Mouse (Mus musculus): ENCODE measurements at regions not wholly inside any gene's neighbourhood (a gene's known extent, or its start where the extent isn't known, plus 50 kb on each side); places are given as distances from the start of the nearest gene placed in this dataset.

- no peak for DNase-seq (ENCODE audit: extremely low spot score)
Measured at GRCm38 (mm10) chr8:115921889-115922288, 214.3 kb upstream of the Maf start.

GRCm38 (mm10) chr8:115906650-115907049, 199.1 kb upstream of the Maf start:
- no peak for DNase-seq (ENCODE audit: extremely low spot score)

- DNase-seq (ENCODE audit: extremely low spot score) = no peak
Measured at GRCm38 (mm10) chr8:115903853-115904420, 196.3 kb upstream of the Maf start.

GRCm38 (mm10) chr8:115897521-115898178, 190.1 kb upstream of the Maf start:
- no peak for DNase-seq (ENCODE audit: extremely low spot score)

- DNase-seq (ENCODE audit: extremely low spot score) = no peak
Measured at GRCm38 (mm10) chr8:115897086-115897485, 189.5 kb upstream of the Maf start.

GRCm38 (mm10) chr8:115896066-115896465, 188.5 kb upstream of the Maf start:
- DNase-seq (ENCODE audit: extremely low spot score) = no peak

- no peak for DNase-seq (ENCODE audit: extremely low spot score)
Measured at GRCm38 (mm10) chr8:115888278-115888677, 180.7 kb upstream of the Maf start.

- DNase-seq (ENCODE audit: extremely low spot score) = no peak
Measured at GRCm38 (mm10) chr8:115885121-115885743, 177.6 kb upstream of the Maf start.

GRCm38 (mm10) chr8:115883808-115884207, 176.2 kb upstream of the Maf start:
- DNase-seq (ENCODE audit: extremely low spot score) = no peak

- no peak for DNase-seq (ENCODE audit: extremely low spot score)
Measured at GRCm38 (mm10) chr8:115881881-115882280, 174.3 kb upstream of the Maf start.

- no peak for DNase-seq (ENCODE audit: extremely low spot score)
Measured at GRCm38 (mm10) chr8:115874789-115875188, 167.2 kb upstream of the Maf start.

- DNase-seq (ENCODE audit: extremely low spot score) = no peak
Measured at GRCm38 (mm10) chr8:115871381-115871780, 163.8 kb upstream of the Maf start.

- no peak for DNase-seq (ENCODE audit: extremely low spot score)
Measured at GRCm38 (mm10) chr8:115861381-115861780, 153.8 kb upstream of the Maf start.

- DNase-seq (ENCODE audit: extremely low spot score) = no peak
Measured at GRCm38 (mm10) chr8:115859406-115859805, 151.8 kb upstream of the Maf start.

GRCm38 (mm10) chr8:115856816-115857215, 149.2 kb upstream of the Maf start:
- DNase-seq (ENCODE audit: extremely low spot score) = no peak

GRCm38 (mm10) chr8:115855934-115856629, 148.5 kb upstream of the Maf start:
- no peak for DNase-seq (ENCODE audit: extremely low spot score)

- DNase-seq (ENCODE audit: extremely low spot score) = no peak
Measured at GRCm38 (mm10) chr8:115854209-115854900, 146.8 kb upstream of the Maf start.

- no peak for DNase-seq (ENCODE audit: extremely low spot score)
Measured at GRCm38 (mm10) chr8:115850552-115850951, 143.0 kb upstream of the Maf start.

GRCm38 (mm10) chr8:115833391-115833790, 125.8 kb upstream of the Maf start:
- DNase-seq (ENCODE audit: extremely low spot score) = no peak

GRCm38 (mm10) chr8:115831675-115832074, 124.1 kb upstream of the Maf start:
- DNase-seq (ENCODE audit: extremely low spot score) = no peak

GRCm38 (mm10) chr8:115830012-115830662, 122.5 kb upstream of the Maf start:
- DNase-seq (ENCODE audit: extremely low spot score) = no peak

- DNase-seq (ENCODE audit: extremely low spot score) = no peak
Measured at GRCm38 (mm10) chr8:115826516-115826915, 118.9 kb upstream of the Maf start.

All from embryo, embryonic 9.5 days (tissue).